Mouse (Mus musculus): ENCODE measurements around the gene Chka. TPM values are rescaled to one million over a fixed set of nuclear protein-coding genes. Genes with fewer than 3 reads are reported as not detected.

Gene Chka
- total RNA-seq (2021): 1 to 10 TPM; 1.8 to 2.3 TPM
- long read RNA-seq, experiment 1, partial matches to known transcripts: 0 of 4 reads
- long read RNA-seq, experiment 1, other reads (novel, unspliced or antisense): 2 of 4 reads
- long read RNA-seq, experiment 2, partial matches to known transcripts: 0 of 3 reads
- long read RNA-seq, experiment 2, other reads (novel, unspliced or antisense): 1 of 3 reads

- DNase-seq: peak; percentile 95
Observed at GRCm38 (mm10) chr19:3851502-3851962, at the start of gene Chka. Gene Chka, plus strand, starts transcription at chr19:3851773.

DNA sequence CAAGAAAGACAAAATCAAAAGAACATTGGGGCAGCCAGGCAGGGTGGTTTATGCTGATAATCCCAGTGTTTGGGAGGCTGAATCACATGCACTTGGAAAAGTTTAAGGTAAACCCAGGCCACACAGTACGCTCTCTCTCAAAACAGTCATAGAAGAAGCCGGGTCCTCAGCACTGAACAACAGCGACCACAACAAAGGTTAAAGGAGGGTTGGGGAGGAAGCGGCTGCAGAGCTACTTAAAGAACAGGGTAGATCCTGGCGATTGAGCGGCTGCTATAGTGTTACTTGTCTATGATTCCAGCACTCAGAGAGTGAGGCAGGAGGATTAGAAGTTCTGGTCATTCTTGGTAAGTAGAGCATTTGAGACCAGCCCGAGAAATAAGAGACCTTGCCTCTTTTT is 46.0 kb upstream of the Chka start:
- DNase-seq: no peak

DNA sequence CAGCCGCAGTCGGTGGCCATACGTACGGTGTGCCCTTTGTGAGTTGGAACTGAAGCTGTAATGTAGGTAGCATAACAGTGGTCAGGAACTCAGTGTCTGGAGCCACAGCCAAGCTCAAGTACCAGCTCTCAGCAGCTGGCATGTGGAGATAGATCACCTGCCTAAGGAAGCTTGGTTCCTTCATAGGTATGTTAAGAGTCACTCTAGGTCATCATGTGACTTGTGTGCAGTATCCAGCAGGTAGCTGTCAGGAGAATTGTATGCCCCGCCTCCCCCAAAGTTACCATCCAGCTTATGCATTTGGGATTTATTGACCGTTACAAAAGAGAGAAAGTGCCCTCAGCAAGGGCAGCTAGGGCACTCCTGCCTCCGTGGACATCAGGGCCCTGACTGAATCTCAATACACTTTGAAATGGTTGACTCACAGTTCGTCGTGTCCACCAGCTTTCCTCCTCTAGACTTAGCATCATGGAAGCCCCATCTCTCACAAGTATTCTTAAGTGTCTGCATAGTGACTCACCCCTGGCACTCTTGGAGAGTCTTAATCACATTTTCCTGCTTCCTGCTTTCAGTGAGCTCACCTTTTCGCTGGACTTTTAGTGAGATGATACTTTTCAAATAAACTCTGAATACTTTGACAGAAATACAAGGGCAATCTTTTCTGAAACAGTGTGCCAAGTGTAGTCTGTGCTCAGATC is 40.9 kb upstream of the Chka start:
- no peak for DNase-seq

- DNase-seq: peak; percentile 15
Observed at GRCm38 (mm10) chr19:3814461-3814860, 37.1 kb upstream of the Chka start.

GRCm38 (mm10) chr19:3815824-3816223 is 35.7 kb upstream of the Chka start:
- no peak for DNase-seq

- DNase-seq: no peak
Observed at GRCm38 (mm10) chr19:3819080-3819479, 32.5 kb upstream of the Chka start.

DNA sequence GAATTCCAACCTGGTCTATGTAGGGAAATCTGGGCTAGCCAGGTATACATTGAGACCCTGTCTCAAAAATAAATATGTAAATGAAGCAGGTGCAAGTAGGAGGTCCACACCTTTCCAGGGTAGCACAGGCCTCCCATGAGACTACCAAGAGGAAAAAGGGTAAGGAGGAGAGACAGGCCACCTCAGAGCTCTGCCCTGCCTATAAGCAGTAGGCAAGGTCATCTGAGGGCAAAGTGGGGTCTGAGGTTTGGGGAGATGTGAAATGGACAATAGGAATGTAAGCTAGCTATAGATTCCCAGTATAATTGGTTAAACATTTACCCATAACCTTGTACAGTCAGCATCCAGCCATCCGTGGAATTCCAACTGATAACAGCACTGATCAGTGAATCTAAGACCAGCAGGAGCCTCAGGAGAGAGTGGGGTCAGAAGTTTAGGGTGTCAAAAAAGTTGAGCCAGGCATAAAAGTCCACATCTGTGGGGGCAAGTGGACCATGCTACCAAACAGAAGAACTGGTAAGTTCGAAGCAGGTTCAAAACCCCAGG is 31.6 kb upstream of the Chka start:
- no peak for DNase-seq

DNA sequence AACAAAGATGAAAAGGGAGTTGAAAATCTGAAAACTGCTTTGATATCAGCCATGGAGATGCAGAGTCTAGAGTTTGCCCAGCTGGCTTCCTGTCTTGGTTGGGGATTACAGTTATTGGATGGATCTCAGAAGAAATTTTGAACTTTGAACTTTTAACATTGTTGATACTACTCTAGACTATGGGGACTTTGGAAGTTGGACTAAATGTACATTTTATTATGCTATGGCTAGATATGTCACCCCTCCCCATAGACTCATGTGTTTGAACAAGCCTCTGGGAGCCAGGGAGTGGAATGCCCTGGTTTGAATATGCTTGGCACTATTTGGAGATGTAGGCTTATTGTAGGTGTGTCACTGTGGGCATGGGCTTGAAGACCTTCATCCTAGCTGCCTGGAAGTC is 26.5 kb upstream of the Chka start:
- no peak for DNase-seq

DNA sequence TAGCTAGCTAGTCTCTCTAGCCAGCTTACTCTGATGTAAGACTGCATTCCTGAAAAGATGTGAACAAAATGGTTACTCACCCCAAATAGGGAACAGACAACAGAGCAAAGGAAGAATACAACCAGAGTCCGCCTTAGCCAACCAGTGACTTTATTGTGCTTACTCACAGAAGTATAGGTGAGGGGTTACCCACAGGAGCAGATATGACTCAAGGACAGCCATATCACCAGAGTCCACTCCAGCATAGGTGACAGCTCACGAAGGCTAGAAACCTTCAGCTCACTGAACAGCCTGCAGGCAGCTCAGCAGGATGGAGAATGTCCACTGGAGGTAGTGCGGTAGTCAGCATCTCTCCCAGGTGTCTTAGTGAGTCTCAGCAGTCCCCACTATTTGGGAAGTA is 21.7 kb upstream of the Chka start:
- no peak for DNase-seq

GRCm38 (mm10) chr19:3831716-3832115 is 19.9 kb upstream of the Chka start:
- no peak for DNase-seq

DNA sequence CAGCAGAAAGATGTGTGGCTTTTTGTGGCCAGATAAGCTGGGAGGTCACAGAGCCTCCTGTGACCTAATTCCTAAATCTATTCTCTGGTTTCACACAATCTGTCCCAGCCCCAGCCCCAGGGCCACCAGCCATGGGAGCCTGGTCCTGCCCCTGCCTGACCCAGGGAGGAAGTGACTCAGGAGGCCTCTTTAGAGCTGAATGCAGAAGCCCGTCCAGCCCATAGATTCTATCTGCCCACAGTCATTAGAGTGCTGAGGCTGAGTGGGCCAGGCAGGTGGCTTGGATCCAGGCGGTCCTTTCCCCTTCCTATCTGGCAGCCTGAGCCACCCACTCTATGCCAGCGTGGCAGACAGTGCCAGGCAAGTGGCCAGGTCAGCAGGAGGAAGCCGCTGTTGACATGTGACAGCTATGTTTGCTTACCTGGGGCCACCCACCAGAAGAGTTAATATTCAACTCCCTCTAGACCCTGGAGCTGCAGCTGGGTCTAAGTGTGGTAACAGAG is 18.7 kb upstream of the Chka start:
- no peak for DNase-seq

DNA sequence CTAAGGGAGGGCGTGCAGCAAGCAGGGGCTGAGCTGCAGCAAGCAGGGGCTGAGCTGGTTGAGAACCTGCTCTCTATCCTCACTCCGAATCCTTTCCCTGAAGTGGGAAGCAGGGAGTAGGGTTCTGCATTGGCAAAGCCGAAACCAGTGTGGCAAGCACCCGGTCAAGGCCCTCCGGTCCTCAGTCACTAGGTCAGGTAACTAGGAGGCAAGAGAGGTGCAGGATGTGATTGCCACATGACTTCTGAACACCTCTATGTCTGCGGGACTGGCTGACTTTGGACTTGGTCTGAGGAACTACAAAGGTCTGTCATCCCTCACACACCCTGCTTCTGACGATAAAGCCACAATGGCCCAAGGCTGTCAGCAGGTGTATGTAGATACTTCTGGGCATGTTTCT is 17.3 kb upstream of the Chka start:
- DNase-seq: no peak

DNA sequence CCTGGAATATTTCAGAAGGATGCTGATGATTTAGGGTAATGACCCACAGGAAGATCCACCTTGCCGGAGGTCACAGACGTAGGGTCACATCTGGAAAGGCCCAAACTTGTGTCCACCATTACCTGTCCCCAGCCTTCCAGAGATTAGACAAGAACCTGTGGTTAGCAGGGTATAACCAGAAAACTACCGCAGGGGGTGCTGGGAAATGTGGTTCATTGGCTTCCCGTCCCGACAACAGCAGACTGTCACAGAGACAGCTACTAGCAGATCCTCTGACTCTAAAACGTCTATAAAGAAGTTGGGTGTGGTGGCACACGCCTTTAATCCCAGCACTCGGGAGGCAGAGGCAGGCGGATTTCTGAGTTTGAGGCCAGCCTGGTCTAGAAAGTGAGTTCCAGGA is 14.8 kb upstream of the Chka start:
- DNase-seq: no peak

GRCm38 (mm10) chr19:3838931-3839330 is 12.6 kb upstream of the Chka start:
- no peak for DNase-seq

GRCm38 (mm10) chr19:3839686-3840085 is 11.9 kb upstream of the Chka start:
- DNase-seq: no peak

DNA sequence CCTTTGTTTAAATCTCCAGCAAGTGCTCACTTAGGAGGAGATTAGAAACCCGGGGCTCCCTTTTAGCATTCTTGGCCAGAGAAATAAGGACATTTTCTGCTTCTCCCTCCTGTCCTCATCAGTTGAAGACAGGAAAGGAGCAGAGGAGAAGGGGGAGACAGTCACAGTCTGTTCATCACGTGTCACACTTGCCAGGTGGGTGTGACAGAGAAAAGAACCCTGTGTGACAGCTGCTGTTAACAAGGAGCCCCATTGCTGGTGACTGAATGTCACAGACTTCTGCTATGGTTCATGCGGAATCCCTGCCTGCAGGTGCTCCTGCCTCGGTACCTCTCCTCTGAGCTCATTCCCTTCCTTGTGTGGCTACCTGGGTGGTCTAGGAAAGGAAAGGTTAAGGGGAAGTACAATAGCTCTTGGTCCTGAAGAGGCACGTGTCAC is 11.3 kb upstream of the Chka start:
- DNase-seq: no peak

DNA sequence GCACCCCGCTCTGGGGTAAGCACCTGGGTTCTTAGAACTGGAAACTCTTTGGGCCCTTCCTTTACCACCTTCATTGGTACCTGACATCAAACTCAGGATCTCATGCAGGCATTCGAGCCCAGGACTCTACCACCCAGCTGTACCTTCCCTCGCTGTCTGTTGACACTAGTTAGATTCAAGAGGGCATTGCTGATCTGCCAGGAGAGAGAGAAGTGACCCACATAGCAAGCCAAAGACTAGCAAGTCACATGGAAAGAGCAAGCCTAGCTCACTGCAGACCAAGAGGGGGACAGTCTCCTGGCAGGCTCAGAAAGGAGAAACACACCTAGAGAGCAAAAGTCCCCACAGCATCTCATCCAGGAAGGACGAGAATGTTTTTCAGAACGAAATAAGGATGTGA is 10.9 kb upstream of the Chka start:
- no peak for DNase-seq

- DNase-seq: no peak
Observed at GRCm38 (mm10) chr19:3842359-3843148, 9.0 kb upstream of the Chka start.

- DNase-seq: no peak
Observed at GRCm38 (mm10) chr19:3843629-3844028, 7.9 kb upstream of the Chka start.

DNA sequence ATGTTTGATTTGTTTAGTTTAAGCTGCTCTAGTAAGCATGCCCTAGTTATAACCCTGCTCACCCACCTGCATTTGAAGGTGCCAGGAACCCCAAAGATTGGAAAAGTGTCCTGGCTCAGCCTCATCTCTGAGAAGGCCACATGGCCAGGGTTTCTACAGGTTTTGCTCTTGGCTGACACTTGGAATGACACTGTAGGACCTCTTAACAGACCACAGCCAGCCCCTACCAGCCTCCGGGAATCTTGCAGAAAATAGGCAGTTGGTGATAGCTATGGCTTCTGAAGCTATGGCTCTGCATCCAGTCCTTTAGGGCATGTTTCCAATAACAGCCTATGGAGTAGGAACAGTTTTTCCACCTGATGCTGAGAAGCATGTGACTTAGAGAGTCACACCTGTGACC is 6.7 kb upstream of the Chka start:
- DNase-seq: no peak

DNA sequence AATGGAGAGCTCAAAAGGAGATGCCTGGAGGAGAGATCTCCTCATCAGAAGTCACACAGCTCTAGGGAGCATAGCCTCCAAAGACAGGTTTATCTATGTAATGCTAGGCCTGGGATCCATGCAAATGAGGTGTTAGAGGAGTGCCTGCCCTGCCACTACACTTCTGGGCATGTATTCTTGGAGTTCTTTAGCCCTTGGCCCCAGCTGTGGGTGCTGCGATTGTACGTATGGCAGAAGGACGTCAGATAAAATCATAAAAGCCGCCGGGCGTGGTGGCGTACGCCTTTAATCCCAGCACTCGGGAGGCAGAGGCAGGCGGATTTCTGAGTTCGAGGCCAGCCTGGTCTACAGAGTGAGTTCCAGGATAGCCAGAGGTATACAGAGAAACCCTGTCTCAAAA is 6.2 kb upstream of the Chka start:
- no peak for DNase-seq

DNA sequence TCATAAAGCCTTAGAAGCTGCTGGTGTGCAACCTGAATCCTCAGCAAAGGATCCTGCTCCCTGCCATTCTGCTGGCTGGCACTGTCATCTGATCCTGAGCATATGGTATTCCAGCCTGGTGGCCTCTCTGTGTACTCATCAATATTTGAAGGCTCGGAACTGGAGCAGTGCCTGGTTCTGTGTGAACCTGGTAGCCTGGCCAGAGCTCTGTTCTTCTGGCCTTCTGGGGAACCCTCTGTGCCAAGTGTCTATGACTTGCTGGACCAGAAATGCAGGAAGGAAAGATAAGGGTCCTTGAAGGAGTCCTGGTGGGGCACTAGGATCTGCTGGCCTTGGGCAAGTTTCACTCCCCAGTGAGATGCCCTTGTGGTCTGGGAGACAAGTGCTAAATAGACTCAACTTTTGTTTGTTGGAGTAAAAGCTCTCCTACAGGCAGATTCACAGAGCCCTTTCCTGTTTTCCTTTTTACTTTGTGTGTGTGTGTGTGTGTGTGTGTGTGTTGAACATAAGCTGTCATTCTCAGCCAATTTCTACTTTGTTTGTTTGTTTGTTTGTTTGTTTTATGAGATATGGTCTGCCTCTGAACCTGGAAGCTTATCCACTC is 5.7 kb upstream of the Chka start:
- DNase-seq: peak; percentile 57

Measured in gastrocnemius, postnatal 25 days (tissue).